Mouse (Mus musculus): ENCODE results near the gene Cenph.
"Not testable (repeated sequence)": the region's sequence is repeated elsewhere in the genome, so short reads cannot be mapped to it uniquely, and the experiment has no call there.

Gene Cenph

DNA sequence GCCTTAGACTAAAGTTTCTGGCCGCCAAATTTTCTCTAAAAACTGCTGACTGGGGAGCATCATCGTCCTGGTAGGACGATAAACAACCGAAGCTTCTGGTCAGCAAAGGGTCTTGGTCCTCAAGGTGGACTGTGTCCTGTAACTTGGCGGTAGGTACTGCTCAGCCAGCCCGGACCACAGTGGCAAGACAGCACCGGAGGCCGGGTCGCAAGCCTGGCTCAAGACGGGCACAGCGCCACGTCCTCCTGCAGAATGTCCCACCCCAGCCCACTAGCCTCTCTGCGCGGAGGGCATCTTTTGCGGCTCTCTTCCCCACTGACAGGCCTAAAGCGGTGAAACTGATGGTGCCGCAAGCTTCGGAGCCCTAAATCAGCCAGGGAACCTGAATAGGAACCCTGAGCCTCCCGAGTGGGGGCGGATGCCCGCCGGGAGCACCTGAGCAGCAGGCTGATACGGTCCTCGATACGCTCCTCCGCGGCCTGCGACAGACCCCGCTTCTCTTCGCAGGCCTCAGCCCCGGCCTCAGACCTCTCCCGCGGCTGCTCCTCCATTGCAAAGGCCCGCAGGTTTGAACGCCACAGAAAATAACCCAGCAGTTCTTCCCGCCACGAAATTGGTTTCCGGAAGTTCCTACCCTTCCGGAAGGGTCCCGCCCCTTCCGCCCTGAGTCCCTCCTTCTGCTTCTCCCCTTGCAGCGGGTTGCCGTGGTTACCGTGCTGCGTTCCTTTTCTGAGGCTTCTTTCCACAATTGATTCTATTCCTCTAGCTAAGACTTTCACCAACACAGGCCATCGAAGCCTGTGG is at the start of gene Cenph:
Gene Cenph (minus strand): TSS at position 648 of the 804 bp plus-strand sequence.
- peak; percentile 84 to 89 for DNase-seq

DNA sequence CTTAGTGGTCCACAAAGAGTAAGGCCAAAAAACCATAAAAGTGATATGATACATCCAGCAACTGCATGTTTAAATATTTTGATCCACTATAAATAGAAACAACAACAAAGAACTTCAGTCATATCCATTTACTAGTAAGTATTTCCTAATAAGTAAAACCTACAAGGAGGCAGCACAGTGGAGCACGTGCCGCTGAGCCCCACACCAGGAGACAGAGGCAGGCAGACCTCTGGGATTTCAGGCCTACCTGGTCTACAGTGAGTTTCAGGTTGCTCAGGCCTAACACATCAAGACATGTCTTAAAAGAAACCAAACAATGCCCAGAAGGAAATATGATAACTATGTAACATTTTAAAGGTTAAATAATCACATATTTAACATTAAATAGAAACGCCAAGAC is 49.2 kb upstream of the Cenph start:
- DNase-seq: no peak

DNA sequence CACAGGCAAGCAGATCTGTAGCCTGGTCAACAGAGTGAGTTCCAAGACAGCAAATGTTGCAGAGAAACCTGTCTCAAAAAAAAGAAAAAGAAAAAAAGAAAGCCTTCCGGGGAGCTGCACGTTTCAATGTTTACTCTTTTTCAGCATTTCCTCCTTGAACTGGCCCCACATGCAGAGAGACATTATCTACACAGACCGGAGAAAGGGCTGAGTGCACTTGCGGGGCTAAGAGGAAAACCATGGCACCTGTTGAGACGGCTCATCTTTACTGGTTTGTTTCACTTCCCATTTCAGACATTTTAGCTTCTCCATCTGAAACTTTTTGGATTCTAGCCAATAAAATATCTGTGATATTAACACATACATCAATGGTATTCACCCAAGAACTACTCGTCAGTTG is 48.6 kb upstream of the Cenph start:
- DNase-seq: no peak

DNA sequence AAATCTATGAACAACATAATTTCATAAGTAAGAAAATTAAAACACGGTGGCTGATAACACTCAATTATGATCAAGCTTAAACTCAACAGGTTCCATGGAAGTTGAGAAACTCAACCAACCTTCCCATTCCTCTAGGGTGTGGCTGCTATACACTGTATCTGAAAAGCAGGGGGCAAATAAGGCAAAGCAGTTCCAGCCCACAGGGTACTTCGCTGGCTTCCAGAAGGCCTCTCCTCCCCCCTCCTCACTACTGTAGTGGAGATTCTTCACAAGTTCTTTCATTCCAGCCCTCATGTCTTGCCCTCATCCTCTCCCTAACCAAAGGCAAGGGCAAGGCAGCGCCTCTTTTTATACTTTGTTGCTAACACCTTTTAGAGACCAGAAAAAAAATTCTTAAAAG is 48.2 kb upstream of the Cenph start:
- no peak for DNase-seq

DNA sequence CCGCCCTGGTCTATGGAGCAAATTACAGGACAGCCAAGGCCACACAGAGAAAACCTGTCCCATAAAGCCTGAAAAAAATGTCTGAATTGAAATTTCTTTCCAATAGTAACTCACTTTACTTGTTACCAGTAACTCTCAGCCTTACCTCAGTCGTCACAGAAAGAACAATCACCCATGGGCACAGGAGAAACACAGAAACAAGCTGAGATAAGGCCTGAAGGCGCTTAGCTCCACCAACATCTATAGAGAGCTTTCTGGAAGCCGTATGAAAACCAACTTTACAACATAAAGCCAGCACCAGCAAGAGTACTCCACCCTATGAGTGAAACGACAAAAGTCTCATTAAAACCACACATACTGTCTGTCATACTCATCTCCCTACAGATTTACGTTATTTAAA is 38.8 kb upstream of the Cenph start:
- no peak for DNase-seq

DNA sequence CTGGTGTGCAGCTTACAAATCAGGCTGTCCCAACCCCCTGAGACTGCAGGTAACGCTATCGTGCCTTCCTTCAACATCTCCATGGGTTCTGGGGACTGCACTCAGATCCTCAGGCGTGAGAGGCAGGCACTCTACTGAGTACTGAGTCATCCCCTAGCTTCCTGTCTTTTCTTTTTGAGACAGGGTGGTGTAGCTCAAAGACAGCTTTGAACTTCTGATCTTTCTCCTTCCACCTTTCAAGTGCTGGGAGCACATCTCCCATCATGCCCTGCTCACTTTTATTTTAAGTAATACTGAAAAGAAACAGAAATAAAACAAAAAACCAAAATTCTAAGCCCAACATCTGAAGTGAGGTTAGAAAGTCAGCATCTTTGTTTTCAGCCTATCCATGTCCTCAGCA is 30.1 kb upstream of the Cenph start:
- no peak for DNase-seq

DNA sequence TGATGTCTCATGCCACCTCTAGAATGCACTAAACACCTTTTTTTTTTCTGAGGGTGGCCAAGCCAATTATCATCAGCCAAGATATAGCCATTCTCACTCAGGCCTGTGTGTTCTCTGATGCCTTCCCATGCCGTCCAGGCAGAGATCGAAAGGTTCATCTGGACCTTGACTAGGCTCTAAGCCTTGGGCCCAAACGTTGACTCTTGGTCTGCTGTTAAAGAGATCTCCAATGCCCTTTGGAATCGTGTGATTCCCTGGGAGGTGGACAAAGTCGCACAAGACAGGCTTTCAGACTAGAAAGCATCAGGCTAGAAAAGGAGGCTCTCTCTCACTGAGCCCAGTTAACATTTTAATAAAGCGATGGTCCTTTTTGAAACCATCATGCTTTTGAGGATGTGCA is 21.5 kb upstream of the Cenph start:
- DNase-seq: no peak

DNA sequence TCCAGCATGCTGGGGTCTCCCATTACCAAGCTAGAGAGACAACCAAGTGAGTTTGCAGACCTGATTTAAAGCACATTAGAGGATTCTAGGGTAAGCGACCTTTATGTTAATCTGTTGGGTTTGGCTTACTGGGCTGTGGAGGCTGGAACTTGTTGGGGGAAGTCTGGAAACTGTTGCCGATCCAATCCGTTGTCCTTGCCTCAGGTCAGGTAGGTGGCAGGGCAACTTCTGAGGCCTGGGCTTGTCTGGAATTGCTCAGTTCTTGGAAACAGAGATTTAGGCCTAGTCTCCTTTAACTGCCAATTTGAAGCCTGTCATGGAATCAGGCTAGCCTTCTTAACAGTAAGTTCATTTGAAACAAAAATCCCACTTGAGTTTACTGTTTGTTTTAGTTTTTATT is 13.4 kb upstream of the Cenph start:
- no peak for DNase-seq

DNA sequence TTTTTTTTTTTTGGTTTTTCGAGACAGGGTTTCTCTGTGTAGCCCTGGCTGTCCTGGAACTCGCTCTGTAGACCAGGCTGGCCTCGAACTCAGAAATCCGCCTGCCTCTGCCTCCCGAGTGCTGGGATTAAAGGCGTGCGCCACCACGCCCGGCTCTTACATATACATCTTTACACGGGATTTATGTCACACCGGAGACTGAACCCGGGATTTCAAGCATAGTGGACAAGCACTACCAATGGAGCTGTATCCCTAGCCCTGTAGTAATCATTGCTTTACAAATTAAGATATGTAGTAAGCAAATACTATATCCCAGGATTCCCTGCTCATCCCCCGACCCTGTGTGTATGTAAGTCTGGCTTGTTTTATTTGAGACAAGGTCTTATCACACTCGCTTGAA is 12.4 kb upstream of the Cenph start:
- not testable (repeated sequence) for DNase-seq

DNA sequence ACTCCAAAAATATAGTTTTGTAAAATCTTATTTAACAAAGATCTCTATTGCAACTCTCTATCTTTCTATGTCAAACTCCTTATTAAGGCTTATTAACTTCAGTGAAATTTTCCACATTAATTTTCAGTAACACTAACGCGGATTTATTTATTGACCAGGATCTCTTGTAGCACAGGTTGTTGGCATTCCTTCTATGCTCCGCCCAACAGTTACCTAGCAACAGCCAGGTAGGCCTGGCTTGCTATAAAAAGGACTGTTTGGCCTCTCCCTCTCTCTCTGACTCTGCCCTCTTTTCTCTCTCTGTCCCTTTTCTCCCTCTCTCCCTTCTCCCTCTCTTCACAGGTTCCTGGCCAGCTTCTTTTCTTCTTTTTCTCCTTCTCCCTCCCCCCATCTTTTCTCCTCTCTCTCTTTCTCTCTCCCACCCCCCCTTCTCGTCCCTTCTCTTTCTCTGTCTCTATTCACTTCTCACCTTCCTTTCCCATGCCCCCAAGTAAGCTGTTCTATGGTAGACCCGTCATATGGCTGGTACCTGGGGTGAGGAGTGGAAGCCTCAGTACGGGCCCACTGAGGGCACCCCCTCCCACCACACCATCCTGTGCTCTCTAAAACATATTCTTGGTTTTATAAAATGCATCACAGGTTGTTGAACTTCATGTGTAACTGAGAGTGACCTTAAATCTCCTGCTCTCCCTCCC is 11.8 kb upstream of the Cenph start:
- peak in 1 of 2 experiments; percentile 8 for DNase-seq

DNA sequence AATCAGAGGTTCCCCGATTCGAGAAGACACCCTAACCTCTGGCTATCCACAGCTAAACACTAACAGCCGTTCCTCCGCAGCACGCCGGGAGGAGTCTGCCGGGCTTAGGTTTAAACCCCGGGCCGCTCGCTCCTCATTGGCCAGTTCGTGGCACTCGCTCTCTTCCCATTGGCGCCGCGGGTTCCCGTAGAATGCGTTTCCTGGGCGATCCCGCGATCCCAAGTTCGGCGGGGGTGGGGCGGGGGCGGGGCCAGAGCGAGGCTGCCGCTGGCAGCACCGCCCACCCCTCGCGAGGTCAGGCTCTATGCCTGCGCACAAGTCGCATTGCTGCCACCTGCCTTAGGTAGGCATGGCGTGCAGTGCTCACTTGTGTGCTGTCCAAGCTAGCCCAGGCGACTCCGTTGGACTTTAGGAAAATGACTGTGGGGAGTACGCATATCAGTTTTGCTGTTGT is 10.7 kb upstream of the Cenph start, which contains the start of gene Ccnb1:
Gene Ccnb1 (minus strand): TSS at position 157 of the 454 bp plus-strand sequence.
- peak; percentile 97 for DNase-seq

DNA sequence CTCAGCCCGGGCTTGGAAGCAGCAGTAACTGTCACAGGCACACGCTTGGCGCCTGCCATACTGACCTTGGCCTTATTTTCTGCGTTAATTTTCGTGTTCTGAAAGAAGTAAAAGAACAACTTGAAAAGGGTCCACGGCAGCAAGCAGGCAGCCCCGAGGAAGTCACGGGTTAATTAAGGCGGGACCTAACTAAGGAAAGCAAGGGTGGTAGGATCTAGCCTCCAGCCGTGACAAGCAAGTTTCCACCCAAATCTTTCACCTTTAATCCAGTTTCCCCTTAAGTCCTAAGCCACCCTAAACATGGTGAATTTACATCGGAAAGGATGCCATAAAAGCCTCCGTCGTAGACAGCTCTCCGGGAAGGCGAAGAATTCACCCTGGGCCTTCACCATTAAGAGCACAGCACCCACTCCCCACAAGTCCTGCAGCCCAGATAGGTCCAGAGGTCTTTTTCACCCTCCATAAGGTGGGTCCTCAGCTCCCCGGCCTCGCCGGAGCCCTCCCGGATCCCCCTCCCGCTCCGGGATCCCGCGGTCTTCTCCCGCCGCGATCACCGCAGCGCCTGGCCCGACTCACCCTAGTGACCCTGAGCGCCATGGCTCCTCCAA is 10.2 kb upstream of the Cenph start:
- DNase-seq: no peak

DNA sequence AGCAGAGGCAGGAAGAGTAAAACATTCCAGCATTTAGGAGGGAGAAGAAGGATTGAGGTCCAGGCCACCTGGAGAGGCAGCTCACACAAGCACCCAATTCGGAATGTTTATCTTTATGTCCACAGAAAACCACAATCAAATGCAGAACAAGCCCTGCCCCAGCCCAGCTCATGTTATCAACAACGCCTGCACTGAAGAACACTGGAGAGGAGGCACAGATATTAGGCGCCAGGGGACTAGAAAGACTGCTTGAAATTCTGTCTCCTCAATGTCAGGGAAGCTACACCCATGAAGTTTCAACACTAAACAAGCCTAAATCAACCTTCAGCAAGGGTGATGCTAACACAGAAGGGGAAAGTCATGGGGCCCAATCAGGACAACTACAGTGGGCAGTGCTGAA is 1.8 kb upstream of the Cenph start:
- no peak for DNase-seq

DNA sequence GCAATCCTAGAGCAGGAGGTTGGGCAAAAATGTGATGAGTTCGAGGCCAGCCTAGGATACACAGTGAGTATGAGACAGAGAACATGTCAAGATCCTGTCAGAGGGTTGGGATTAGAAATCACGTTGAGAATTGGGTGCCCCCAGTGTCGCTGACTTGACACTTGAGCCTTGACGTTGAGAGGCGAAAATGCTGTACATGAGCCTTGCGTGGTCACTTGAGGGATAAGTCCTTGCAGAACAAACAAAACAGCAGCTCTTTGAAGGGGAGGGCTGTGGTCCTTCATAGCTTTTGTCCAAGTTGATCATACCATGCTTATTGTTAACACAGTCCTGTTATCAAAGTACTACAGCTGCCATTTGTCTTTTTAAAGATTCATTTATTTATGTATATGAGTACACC is 1.0 kb upstream of the Cenph start:
- DNase-seq: no peak

DNA sequence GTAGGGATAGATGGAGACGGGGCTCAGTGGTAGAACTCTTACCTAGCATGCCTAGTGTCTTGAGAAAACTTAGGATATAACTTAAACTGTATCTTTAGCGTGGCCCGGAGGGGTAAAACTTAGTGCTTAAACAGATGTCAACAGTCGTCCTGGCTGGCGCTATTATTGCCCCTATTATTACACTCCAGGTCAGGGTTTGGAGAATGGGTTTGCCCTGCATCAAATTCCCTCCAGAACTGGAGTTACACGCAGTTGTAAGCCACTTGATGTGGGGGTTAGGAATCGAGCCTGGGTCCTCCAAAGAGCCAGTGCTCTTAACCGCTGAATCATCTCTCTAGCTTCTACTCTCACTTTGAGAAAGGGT is 339 bp upstream of the Cenph start:
- no peak for DNase-seq

DNA sequence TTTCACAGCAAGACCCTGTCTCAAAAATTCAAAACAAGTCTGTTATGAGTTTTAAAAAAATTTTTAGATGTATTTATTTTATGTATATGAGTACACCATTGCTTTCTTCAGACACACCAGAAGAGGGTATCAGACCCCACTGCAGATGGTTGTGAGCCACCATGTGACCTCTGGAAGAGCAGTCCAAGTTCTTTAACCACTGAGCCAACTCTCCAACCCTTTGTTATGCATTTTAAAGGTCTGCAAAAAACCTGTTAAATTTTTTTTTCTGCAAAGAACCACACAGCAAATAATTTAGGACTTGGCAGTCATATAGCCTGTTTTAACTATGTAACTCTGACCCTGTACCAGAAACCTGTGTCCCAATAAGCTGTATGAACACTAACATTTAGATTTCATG is 995 bp downstream of the Cenph start:
- DNase-seq: no peak

DNA sequence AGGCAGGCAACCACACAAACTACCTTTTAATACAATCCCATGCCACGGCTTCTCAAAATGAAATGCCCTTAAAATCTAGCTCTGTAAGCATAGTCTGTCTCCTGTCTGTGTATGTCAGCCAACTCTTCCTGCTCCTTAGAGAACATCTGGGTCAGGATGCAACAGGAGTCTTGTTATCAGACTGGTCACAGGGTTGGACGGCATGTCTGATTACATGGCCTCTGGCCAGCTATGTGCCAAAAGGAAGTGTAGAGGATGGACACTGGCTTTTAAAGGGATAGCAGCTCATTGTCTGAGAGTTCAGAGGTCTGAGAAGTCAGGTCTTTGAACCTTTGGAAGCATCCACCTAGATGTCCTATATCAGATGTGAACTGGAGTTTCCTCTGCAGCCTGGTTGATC is 20.4 kb downstream of the Cenph start:
- no peak for DNase-seq

DNA sequence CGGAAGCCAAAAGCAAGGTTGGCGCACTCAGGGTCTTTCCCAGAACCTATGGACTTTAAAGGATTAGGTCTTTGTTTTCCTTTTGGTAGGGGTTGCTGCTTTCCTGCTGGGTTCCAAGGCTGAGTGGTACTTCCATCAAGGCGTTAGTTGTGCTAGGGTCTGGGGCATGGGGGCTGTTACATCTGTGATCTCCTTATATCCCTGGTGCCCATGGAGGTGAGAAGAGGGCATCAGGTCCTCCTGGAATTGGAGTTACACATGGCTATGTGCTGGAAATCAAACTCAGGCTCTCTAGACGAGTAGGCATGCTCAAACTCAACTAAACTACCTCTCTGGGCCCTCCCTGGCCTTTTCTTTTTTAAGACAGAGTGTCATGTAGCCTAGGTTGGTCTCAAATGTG is 21.5 kb downstream of the Cenph start:
- no peak for DNase-seq

DNA sequence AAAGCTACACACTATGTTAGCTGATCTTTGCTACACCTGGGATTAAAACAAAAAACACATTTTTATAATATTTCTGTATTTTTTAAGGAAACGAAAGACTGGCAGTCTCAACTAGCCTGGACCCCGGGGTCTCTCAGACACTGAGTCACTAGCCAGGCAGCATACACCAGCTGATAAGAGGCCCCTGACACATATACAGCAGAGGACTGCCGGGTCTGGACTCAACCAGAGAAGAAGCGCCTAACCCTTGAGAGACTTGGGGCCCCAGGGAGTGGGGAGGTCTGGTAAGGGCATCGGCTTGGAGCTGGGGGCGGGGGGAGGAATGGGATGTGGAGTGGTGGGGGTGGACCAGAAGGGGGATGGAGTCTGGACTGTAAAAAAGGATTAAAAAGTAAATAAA is 22.7 kb downstream of the Cenph start:
- no peak for DNase-seq

DNA sequence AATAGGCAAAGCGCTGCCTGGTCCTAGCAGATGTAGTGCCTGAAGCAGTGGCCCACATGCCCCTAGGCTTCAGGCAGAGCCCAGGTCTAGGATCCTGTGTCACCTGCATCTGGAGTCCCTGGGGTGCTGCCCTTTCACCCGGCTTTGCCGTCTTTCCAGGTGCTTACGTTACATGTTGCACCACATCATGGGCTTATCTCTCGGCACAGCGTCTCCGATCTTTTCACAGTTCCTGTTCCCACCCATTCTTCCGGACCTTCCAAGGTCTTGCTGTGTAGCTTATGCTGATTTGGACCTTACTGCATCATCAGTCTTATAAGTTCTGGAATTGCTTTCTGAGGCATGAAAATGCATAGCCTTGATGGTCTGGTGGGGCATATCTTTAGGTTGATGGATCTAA is 23.2 kb downstream of the Cenph start:
- DNase-seq: no peak

DNA sequence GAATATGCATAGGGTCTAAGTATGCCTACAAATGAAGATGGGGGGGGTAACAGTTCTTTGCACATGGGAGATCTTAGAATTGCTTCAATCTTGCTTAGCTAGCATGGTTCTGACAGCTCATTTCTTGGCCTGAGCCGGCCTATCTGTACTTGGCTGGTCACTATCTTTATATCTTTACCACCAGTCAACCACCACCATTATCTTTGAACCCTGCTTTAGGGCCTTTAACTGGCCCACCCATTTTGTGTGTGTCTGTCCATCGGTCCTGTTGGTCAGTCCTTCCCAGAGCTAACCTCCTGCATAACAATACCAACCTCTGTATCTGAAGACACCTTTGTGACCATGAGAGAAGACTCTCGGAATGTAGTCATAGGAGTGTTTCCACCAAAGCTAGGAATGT is 24.3 kb downstream of the Cenph start:
- no peak for DNase-seq

DNA sequence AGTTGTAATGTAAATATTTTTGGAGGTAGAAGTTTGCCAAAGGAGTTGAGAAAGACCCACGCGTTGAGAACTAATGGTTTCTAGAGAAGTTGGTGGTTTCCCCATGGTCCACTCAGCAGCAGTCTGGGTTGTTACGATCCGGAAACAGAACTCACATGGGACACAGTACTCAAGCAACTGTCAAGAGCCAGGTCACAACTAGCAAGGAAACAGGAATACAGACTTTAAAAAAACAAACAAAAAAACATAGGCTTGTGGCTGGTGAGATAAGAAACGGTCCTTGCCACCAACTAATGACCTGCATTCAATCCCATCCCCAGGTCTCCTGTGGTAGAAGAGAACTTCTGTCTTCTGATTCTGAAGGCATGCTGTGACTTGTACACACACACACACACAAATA is 24.9 kb downstream of the Cenph start:
- DNase-seq: no peak

DNA sequence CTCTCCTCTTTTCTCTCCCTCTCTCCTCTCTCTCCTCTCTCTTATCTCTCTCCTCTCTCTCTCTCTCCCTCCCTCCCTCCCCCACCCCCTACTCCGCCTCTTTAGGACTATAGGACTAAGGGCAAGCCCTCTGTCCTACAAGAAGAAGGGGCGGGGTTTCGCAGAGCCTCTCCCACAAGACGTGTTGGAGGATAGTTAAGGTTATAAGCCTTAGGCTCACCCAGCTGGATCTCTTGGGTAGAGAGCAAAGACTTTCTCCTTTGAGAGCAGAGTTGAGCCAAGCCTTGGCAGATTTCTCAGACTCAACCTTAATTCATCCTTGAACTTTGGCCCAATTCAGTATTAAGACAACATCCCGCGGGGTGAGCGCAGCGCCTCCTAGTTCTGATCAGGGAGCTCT is 27.1 kb downstream of the Cenph start:
- no peak for DNase-seq

DNA sequence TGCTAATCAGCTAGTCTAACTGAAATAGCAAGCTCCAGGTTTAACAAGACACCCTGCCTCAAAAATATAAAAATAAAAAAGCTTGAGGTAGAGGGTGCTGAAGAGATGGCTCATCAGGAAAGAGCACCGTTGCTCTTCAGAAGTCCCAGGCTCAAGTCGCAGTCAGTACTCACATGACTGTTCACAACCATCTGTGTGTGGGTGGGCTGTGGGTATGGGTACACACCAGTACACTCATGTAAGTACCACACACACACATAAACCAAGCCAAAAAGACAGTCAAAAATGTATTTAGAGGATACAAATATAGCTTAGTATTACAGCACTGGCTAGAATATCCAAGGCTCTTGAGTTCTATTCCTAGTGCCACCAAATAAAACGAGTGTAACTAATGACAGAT is 29.6 kb downstream of the Cenph start:
- DNase-seq: no peak
